Mouse (Mus musculus) kidney, postnatal 25 days (tissue): Measurements from ENCODE around the gene Trub1.

Source experiments
- DNase-seq, 2 experiments: peaks; one replicate each; pipeline ENCODE4 v3.0.0; 2021; ENCODE audit warnings: mixed read lengths in 2 of 2

Gene Trub1

DNA sequence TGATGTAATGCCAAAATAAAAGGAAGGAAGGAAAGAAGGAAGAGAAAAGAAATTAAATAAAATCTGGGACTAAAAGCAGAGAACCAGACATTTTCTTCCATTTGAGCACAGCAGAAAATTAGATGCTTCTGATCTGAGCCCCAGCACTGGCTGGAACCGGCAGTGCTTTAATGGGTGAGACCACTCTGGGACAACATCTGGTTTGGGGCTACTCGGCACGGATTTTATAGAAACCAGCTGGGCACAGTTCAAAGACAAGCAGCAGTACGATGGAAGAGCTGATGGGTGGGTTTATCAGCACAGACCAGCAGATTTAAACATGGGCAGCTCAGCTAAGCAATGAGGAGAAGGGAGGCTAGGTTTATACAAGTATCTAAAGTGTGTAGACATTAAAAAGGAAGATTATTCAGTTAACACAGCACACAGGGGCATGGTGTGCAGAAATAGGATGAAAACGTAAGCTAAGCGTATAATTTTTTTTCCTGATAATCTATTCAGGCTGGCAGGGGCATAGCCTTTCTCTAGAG is 46.2 kb downstream of the Trub1 start:
- no peak for DNase-seq

DNA sequence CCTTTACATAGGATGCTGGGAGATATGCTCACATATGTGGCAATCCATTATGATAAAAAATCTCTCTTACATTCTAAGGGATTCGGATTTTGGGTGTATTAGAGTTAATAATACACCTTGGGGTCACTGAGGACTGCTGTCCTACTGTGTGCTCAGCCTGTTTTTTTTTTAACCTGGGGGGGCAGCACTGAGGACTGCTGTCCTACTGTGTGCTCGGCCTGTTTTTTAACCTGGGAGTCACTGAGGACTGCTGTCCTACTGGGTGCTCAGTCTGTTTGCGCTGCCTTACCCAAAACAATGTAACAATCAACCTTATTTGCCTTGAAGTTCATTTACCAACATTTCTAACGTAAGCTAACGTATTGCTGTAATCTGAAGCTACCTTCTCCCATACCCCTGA is 47.5 kb downstream of the Trub1 start:
- DNase-seq = no peak

DNA sequence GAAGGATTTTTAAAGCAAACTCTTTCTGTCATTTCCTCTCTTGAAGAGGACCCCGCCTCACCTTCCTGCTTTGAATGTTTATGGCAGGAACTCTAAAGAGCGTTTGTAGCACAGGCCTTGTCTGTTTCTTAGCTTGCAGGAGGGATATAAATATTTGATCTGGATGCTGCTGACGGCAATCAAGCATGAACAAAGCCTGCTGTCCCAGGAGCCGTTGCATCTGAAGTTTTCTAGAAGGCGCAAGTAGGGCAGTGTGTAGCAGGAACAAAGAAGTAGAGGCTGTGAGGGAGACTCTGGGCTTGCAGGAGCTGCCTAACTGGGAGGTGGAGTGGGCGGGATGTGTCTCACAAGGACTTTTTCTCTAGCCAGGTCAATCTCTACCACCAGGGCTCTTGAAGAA is 50.4 kb downstream of the Trub1 start:
- no peak for DNase-seq

DNA sequence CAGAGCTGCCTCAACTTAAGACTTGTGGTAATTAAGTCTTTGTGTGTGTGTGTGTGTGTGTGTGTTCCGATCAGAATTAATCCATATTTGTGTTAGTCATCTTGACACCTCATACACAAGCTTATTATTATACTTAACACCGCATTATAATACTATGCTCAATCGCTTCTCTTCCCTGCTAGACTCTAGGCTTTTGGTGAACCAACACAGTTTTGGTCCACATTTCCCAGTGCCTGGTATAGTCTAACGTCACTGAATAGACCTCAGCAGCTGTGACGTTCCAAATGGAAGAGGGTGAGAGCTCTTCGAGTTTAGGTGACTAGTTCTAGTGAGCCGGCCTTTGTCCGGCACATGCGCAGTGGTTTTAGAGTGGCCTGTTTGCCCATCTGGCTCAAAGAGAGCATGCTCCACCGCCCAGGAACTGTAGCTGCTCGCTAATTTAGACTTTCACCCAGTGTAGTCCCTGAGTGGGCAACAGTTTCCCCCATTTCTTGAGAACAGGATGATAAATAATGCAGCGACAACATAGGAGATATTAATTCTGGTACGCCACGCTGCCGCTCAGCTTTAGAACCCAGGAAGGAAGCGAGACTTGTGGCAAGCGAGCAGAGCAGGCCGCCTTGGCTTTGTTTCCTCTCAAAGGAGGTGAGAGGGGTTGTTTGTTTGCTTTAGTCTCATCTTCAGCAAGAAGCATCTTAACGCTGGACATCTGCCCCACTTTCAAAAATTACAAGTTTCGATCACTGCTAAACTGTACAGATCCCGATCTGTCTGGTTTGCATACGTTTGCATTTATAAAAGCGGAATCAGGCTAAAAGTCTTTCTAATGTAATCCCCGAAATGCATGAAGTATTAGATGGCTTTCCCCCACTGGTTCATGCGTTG is 52.6 kb downstream of the Trub1 start:
- no peak for DNase-seq

DNA sequence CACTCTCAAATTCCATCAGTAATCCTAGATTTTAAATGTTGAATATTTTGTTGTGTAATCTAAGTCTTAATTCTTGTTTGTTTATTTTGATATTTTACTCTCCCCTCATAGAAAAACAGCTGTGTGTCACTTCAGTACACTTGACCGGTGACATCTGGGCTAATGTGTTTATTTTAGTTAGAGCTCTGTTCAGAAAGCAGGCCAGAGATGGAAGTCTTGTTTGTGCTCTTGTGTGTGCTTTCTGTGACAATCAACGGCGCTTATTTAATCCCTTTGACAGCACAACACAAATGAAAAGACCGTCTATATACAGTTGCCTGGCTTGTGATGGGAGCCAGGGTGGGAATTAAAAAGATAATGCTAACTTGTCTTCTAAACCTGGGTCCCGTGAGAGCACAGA is 53.9 kb downstream of the Trub1 start:
- no peak for DNase-seq

DNA sequence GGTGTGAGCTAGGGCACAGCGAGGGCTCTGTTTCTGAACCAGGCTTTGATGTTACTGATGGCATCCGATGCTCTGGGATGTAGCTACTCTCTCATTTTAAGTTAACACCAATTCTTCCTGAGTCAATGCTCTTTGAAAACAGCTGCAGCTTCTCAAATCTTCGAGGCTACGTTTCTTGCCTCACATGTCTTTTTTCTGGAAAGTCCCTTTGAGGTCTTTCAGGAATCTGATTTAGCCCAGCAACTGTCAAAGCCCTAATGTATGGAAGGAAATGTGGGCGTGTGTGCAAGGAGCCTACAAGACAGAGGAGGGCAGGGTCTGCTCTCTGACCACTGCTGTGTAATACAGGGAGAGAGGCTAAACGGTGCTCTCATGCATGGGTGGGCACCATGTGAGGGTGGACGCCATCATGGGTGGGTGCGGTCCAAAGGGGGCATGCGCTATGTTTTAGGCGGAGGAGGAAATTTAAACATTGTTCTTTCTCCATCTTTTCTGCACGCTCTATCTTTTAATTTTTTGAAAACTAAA is 55.6 kb downstream of the Trub1 start:
- no peak for DNase-seq

DNA sequence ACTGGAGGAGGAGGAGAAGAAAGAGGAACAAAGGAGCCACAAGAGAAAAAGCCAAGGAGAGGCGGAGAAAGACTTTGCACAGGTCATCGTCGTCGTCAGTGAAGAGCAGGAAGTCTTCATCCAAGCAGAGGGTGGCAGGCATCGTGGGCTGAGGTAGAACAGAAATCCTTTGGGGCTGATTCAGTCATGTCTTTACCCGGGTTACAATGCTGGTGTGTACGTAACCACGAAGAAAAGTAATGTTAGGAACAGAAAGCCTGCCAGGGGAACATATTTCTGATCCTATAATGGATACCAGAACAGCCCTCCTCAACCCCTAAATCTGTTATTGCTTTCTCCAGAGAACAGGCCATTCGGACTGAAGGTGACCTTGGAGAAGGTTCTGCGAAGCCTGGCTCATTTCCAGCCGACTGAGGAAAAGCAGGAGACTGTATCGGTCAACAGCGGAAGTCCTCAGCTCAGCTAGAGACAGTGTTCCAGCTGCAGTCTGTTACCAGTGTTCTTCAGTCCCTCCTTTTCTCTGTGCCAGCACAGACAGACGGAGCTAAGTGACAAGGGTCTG is 57.1 kb downstream of the Trub1 start:
- DNase-seq = peak; percentile 72 to 74

DNA sequence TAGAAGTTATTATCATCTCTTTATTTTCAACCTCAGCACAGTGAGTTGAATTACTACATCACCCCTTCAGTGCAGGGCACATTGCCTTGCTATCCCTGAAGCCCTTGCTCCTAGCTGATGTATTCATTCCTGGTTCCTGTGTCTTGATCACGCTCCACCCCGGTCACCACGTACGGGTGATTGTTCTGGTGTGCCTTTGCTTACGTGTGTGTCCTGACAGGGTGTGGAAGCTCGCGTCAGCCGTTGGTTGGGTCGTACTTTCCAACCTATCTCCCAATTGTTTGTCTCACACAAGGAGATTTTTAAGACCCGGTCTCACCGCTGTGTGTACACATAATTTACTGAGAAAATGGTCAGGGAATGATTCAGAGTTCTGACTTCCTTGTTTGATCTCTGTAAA is 58.1 kb downstream of the Trub1 start:
- DNase-seq = no peak

DNA sequence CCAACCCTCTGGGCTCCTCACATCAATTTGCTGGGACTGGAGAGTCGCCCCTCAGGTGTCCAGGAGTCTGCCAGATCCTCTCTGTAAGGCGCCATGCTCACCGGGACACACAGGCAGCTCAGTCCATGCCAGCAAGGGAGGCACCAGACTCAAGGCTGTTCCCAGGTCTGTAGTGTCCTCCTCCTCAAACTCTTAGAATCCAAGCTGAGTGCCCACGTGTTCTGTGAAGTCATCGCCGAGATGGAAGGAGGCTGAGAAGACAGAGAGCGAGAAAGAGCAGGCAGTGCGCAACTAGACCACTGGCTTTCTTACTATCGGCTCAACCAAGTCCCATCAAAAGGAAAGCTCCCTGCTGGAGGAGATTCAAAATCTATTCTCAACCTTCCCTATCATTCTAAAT is 60.4 kb downstream of the Trub1 start:
- DNase-seq = no peak

DNA sequence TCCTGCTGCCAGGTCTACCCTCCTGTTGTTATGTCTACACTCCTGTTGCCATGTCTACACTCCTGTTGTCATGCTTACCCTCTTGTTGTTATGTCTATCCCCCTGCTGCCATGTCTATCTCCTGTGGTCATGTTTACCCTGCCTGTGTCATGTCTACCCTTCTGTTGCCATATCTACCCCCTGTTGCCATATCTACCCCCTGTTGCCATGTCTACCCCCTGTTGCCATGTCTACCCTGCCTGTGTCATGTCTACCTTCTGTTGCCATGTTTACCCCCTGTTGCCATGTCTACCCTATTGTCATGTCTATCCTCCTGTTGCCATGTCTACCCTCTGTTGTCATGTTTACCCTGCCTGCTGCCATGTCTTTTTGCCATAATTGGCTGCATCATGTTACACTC is 69.0 kb downstream of the Trub1 start:
- no peak for DNase-seq

DNA sequence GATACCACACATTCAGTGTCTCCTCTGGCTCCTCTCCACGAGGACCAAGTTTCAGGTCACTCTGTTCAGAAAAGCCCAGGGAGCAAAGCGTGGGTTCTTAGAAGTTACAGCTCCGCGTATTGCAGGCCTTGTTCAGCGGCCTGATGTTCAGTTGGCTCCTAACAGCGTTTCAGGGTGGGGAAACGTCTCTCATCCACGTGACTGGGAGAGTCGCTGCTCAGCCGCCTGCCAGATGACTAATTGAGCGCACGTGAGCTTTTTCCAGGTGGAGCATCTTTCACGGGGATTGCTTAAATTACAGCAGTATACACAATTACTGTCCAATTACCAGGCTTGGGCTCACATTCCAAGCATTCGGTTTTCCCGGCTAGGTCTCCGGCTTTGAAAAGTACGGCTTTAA is 70.7 kb downstream of the Trub1 start:
- DNase-seq = no peak

DNA sequence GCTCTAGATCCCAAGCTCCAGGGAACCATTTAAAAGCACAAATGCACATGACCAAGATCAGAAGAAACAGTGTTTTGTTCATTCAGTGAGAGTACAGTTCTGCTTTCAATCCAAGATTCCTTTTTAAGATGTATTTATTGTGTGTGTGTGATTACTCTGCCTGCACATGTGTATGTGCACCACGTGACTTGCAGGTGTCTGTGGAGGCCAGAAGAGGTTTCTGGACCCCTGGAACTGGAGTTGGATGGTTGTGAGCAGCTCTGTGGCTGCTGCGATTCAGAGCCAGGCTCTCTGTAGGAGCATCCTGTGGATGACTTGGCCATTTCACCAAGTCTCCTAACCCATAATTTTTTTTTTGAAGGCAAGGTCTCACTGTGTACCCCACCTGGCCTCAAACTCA is 73.0 kb downstream of the Trub1 start:
- DNase-seq = no peak

DNA sequence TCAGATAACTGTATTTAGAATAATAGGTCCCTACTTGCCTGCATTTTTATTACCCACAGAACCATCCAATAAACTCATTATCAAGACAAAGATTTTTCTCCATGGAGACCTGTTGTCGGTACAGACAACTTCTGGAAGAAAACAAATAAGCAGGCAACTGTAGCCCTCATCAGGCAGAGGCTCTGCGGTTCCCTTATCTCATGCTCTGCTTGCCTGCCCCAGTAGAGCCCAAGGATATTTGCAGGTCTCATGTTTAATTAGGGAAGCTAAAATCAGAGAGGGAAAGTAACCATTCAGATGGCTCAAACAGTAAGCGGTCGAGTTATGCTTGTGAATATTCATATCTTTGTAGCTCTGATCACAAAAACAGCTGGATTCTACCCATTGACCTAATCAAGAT is 77.5 kb downstream of the Trub1 start:
- no peak for DNase-seq

DNA sequence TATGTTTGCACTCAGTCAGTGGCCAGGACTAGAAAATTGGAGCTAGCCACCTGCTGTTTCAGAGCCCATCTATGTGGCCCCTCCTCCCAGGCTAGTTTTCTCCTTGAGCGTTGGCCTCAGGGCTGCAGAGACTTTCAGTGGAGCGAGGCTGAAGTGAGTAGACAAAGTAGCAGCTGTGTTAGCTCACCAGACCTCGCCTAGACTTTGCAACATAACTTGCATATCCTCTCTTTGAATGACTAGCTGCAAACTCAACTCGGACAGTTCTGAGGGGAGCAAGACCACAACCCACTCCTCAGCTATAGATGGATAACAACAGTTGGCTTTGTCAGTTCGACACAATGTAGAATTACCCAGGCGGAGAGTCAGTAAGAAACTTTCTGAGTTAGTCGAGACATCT is 81.5 kb downstream of the Trub1 start:
- DNase-seq = no peak

DNA sequence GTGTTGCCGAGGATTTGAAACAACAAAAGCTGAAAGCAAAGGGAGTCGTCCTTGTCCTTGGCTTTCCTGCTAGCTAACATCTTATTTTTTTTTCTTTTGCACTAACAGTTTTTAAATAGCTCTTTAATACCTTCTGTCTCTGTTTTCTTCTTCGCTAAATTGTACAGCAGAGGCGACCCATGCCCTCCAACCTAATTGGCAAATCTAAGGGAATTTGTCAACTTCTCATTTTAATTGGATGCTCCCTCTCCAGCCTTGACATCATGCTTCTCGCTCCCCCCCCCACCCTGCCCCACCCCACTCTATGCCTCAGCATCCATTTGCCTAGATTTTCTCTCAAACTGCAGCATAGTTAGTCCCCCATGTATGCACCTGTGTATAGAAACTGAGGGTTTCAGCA is 83.8 kb downstream of the Trub1 start:
- no peak for DNase-seq

DNA sequence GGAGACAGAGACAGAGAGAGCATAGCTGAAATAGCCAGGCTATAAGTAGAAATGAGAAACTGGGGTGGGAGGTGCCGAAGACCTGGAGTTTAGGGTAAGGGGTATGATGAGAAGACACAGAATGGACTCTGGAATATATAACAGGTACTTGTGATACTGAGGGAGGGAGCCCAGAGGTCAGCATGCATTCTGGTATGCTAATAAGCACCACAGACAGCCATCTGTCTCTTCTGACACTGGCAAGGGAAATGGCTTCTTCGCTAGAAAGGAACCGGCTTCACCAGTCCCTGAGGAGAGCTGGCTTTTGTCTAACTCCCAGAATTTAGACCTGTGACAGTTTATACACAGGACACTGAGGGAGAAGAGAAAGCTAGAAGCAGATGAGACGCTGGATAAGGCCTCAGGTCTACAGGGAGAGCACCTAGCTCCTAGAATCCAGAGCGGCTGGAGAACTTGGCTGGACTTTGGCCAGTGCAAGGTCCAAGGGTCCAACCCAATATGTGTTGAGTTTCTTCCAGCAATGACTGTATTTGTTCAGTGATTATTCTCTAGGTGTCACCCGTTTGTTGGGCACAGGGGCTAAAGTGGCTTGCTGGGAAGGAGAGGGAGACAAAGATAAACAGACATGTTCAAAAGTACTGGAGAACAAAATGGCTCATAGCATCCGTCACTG is 84.9 kb downstream of the Trub1 start:
- peak; percentile 69 to 79 for DNase-seq

DNA sequence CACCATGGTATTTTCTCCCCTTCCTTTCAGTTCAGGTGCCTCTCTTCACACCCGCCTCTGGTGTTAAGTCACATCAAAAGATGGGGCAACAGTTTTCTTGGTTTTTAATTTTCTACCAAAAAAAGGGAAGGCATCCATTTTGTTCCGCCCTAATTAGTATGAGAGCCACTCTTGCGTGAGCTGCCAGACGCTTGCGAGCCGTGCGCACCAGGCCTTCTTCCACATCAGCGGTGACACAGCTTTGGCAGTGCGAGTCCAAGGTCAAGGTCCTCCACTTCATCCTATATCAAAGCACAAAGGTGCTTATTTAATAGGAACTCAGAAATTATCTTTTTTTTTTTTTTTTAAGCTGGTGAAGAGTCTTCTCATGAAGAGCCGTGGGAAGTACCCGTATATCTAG is 87.4 kb downstream of the Trub1 start:
- DNase-seq = no peak
